Mouse (Mus musculus): ENCODE data around the gene Tubb3.
"Not testable (repeated sequence)": the region's sequence is repeated elsewhere in the genome, so short reads cannot be mapped to it uniquely, and the experiment has no call there.

DNA sequence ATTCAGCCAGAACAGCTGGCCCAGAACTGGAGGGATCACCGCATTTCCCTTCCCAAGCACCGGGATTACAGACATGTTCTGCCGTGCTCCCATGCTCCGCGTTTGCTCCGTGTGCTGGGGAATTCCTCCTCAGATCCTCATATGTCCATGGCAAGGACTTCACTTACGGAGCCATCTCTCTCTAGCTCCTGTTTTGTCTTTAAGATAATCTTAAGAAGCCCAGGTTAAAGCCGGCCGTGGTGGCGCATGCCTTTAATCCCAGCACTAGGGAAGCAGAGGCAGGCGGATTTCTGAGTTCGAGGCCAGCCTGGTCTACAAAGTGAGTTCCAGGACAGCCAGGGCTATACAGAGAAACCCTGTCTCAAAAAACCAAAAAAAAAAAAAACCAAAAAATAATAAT, 40.5 kb downstream of the Tubb3 start:
- TF ChIP-seq CTCF (IDR thresholded peaks at IDR 0.05; ENCODE audit: borderline replicate concordance, extremely low read depth, insufficient read depth, insufficient read length); POLR2A (IDR thresholded peaks at IDR 0.05; ENCODE audit: borderline replicate concordance, extremely low read depth, insufficient read depth, insufficient read length, poor library complexity, severe bottlenecking): not testable (repeated sequence)
